Mouse (Mus musculus) ES-E14 (cell line): ENCODE measurements around the gene Mettl26.

Experiments
- CHD2 ChIP-seq: IDR thresholded peaks from 2 replicates; pipeline ENCODE4 v1.6.1; 2014; ENCODE audit warnings: mild to moderate bottlenecking, low read depth, low read length, inconsistent platforms
- HCFC1 ChIP-seq: IDR thresholded peaks from 2 replicates; pipeline ENCODE4 v1.6.1; 2012; ENCODE audit warnings: low read length, inconsistent platforms, borderline replicate concordance; ENCODE audit not compliant: insufficient read depth
- MAFK ChIP-seq: IDR thresholded peaks from 2 replicates; pipeline ENCODE4 v1.6.1; 2014; ENCODE audit warnings: mild to moderate bottlenecking, low read depth, low read length, inconsistent platforms; ENCODE audit not compliant: insufficient read depth
- ZNF384 ChIP-seq: IDR thresholded peaks from 2 replicates; pipeline ENCODE4 v1.6.1; 2012; ENCODE audit warnings: low read depth, low read length, inconsistent platforms

GRCm38 (mm10) chr17:25918037-25918750 lies 43.3 kb downstream of the Mettl26 start:
- TF ChIP-seq MAFK, result no peak
- TF ChIP-seq CHD2, result no peak
- no peak for TF ChIP-seq HCFC1
- TF ChIP-seq ZNF384, result no peak
